27 mouse cellular contexts compared by ENCODE assay signal in genomic region chr13:41504448-41504847, GRCm38 (mm10). TPM values are rescaled to one million over a fixed set of nuclear protein-coding genes. Genes with fewer than 3 reads are reported as not detected.
"Had no signal": no experiment of that assay in that cellular context is flagged by ENCODE, and none has a peak within 500 bp of the region (broad histone marks: within the 10 kb centered on the region; RNA-seq: fewer than 3 reads in every experiment).

No protein-coding gene starts in this region.

- H3K4me1 ChIP-seq: embryonic facial prominence, embryonic 12.5 days; embryonic facial prominence, embryonic 13.5 days; embryonic facial prominence, embryonic 15.5 days; forebrain, embryonic 15.5 days had no signal

- H3K27ac ChIP-seq: embryonic facial prominence, embryonic 10.5 days; embryonic facial prominence, embryonic 12.5 days; embryonic facial prominence, embryonic 13.5 days; embryonic facial prominence, embryonic 15.5 days; forebrain, embryonic 10.5 days; forebrain, embryonic 12.5 days; forebrain, embryonic 13.5 days; forebrain, embryonic 15.5 days; gastrocnemius, adult 2 months; heart, adult 2 months had no signal

- H3K9ac ChIP-seq: embryonic facial prominence, embryonic 12.5 days; embryonic facial prominence, embryonic 13.5 days; embryonic facial prominence, embryonic 15.5 days; forebrain, embryonic 12.5 days; forebrain, embryonic 13.5 days; forebrain, embryonic 15.5 days; forebrain, postnatal 0 days had no signal

- H3K4me3 ChIP-seq: embryonic facial prominence, embryonic 10.5 days; embryonic facial prominence, embryonic 12.5 days; embryonic facial prominence, embryonic 13.5 days; embryonic facial prominence, embryonic 15.5 days; erythroblast, embryonic 14.5 days; forebrain, embryonic 10.5 days; forebrain, embryonic 12.5 days; forebrain, embryonic 13.5 days; forebrain, embryonic 15.5 days; gastrocnemius, adult 2 months; heart, adult 2 months had no signal

- H3K4me2 ChIP-seq: embryonic facial prominence, embryonic 12.5 days; embryonic facial prominence, embryonic 13.5 days; embryonic facial prominence, embryonic 15.5 days; forebrain, embryonic 12.5 days; forebrain, embryonic 13.5 days; forebrain, embryonic 15.5 days had no signal

- H3K9me3 ChIP-seq: embryonic facial prominence, embryonic 10.5 days; embryonic facial prominence, embryonic 12.5 days; embryonic facial prominence, embryonic 13.5 days; embryonic facial prominence, embryonic 15.5 days; forebrain, embryonic 10.5 days; forebrain, embryonic 12.5 days; forebrain, embryonic 13.5 days; forebrain, embryonic 15.5 days had no signal

- H3K27me3 ChIP-seq: embryonic facial prominence, embryonic 13.5 days; embryonic facial prominence, embryonic 15.5 days; forebrain, embryonic 15.5 days had no signal

- DNase-seq: cerebellum, adult 8-10 months; cerebellum, adult 9-10 months; cerebellum, adult 9-11 months; cerebellum, postnatal 10 days; cerebellum, postnatal 14 days; cerebellum, postnatal 25 days; cerebellum, postnatal 36 days; embryo, embryonic 11 days; forebrain, postnatal 0 days; gastrocnemius, adult 2 months; gastrocnemius, postnatal 10 days; gastrocnemius, postnatal 14 days; gastrocnemius, postnatal 25 days; gastrocnemius, postnatal 36 days; heart, adult 18-20 months; heart, adult 2 months had no signal

- H3K36me3 ChIP-seq: embryonic facial prominence, embryonic 10.5 days; embryonic facial prominence, embryonic 12.5 days; embryonic facial prominence, embryonic 13.5 days; embryonic facial prominence, embryonic 15.5 days; forebrain, embryonic 10.5 days; forebrain, embryonic 12.5 days; forebrain, embryonic 15.5 days had no signal

- ATAC-seq: forebrain, embryonic 13.5 days; forebrain, embryonic 14.5 days; forebrain, embryonic 15.5 days; forebrain, embryonic 16.5 days; forebrain, postnatal 0 days had no signal

RNA-seq across cellular contexts. Expression of gene Nedd9, which starts 17.3 kb away (rescaled TPM):
- polyA plus RNA-seq: erythroblast, embryonic 14.5 days had no signal
